9 mouse cellular contexts compared by ENCODE assay signal in the genomic region with DNA sequence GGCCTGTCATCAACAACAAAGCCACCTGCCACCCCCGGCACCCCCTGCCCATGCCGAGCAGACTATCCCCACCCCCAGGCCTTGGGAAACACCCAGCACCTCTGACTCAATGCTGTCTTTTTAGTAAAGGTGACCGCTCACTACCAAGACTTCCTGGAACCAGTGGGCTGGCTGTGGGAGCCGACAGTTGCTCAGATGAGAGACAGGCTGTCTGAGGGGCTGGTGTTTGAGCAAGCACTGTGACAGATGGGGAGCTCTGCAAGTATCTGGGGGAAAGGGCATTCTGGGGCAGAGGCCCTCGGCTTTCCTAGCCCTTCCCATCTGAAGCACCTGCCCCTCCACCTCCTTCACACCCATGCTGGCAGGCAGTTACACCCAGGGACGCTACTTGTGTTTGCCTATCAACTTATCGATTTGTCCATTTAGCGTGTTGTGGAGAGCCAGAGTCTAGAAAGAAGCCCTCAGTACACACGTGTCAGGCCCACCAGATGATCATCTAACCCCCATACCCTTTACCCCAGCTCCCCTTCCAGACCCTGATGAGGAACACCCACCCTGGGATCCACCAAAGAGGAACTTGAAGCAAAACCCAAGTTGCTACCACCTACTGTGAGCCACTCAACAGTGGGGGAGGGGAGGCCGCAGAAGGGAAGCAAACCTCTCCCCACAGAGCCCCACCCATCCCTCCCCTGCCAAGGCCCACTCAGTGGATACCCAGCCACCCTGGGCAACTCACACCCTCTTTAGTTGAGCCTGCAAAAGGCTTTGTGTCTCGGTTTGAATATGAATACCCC. TPM values are rescaled to one million over a fixed set of nuclear protein-coding genes. Genes with fewer than 3 reads are reported as not detected.
DNase-seq lines count a peak whose midpoint lies in the region; ATAC-seq and TF ChIP-seq lines count a peak whose summit lies in the region.
"Had no signal": no experiment of that assay in that cellular context is flagged by ENCODE, and none has a peak within 500 bp of the region (broad histone marks: within the 10 kb centered on the region; RNA-seq: fewer than 3 reads in every experiment).

No protein-coding gene starts in this region.

- no peak overlapping the region for H3K4me2 ChIP-seq in heart, embryonic 13.5 days
- H3K4me2 ChIP-seq in embryonic facial prominence, embryonic 12.5 days (replicated peaks) = no peak overlapping the region
- no peak overlapping the region for H3K4me2 ChIP-seq in limb, embryonic 14.5 days (replicated peaks; ENCODE audit: low read depth, low read length, severe bottlenecking)
- 0 out of 2 replicates have a peak overlapping the region, but pooled peaks have one; percentile 8 for H3K4me2 ChIP-seq in midbrain, embryonic 16.5 days (ENCODE audit: low read length)

- no peak for TF ChIP-seq POLR2A in limb, embryonic 14.5 days (IDR thresholded peaks at IDR 0.05; ENCODE audit: borderline replicate concordance, extremely low read depth, insufficient read depth, insufficient read length)

- H3K4me3 ChIP-seq in heart, embryonic 13.5 days = no peak overlapping the region
- no peak overlapping the region for H3K4me3 ChIP-seq in embryonic facial prominence, embryonic 12.5 days
- no peak overlapping the region for H3K4me3 ChIP-seq in limb, embryonic 14.5 days (replicated peaks; ENCODE audit: low read length)
- H3K4me3 ChIP-seq in midbrain, embryonic 16.5 days (ENCODE audit: low read depth, low read length) = no peak overlapping the region

- no peak for ATAC-seq in heart, embryonic 13.5 days (ENCODE audit: extremely low read depth, insufficient number of reproducible peaks, low FRiP score, low TSS enrichment)
- ATAC-seq in embryonic facial prominence, embryonic 12.5 days (ENCODE audit: insufficient number of reproducible peaks, insufficient read depth, low FRiP score, low TSS enrichment) = no peak
- 0 out of 2 replicates have a peak, but pooled peaks have one; percentile 6 for ATAC-seq in limb, embryonic 14.5 days (ENCODE audit: low FRiP score, low read depth)
- no peak for ATAC-seq in midbrain, embryonic 16.5 days
- ATAC-seq: Patski had no signal

- no peaks in the 10 kb centered on the region for H3K36me3 ChIP-seq in heart, embryonic 13.5 days
- H3K36me3 ChIP-seq in embryonic facial prominence, embryonic 12.5 days = no peaks in the 10 kb centered on the region
- no peaks in the 10 kb centered on the region for H3K36me3 ChIP-seq in limb, embryonic 14.5 days (ENCODE audit: control insufficient read depth, insufficient read depth, low read length)
- no peaks in the 10 kb centered on the region for H3K36me3 ChIP-seq in midbrain, embryonic 16.5 days (ENCODE audit: control insufficient read depth, insufficient read depth, low read length)

- DNase-seq in heart, postnatal 36 days = no peak
- DNase-seq in limb, embryonic 14.5 days (ENCODE audit: low spot score) = no peak
- peak; percentile 63 to 78 for DNase-seq in thymus, postnatal 36 days
- no peak for DNase-seq in ovary, postnatal 14 days (ENCODE audit: low spot score)
- DNase-seq in frontal cortex, postnatal 36 days (ENCODE audit: low spot score in 2 of 2) = no peak

- H3K9me3 ChIP-seq in heart, embryonic 13.5 days = no peaks in the 10 kb centered on the region
- H3K9me3 ChIP-seq in embryonic facial prominence, embryonic 12.5 days = no peaks in the 10 kb centered on the region
- H3K9me3 ChIP-seq in limb, embryonic 14.5 days (ENCODE audit: control insufficient read depth, low read length) = no peaks in the 10 kb centered on the region
- H3K9me3 ChIP-seq in midbrain, embryonic 16.5 days (replicated peaks; ENCODE audit: control insufficient read depth, low read length, poor library complexity, severe bottlenecking) = no peaks in the 10 kb centered on the region

- H3K27ac ChIP-seq in heart, embryonic 13.5 days (replicated peaks) = peak overlapping the region; percentile 66
- 0 out of 2 replicates have a peak overlapping the region, but pooled peaks have one; percentile 8 for H3K27ac ChIP-seq in embryonic facial prominence, embryonic 12.5 days
- no peak overlapping the region for H3K27ac ChIP-seq in limb, embryonic 14.5 days (replicated peaks; ENCODE audit: low read depth, low read length)
- H3K27ac ChIP-seq in midbrain, embryonic 16.5 days (ENCODE audit: low read length) = no peak overlapping the region

- 42% methylated on average over 11 of the region's 11 CpGs for WGBS in heart, embryonic 13.5 days
- 67% methylated on average over 11 of the region's 11 CpGs for WGBS in embryonic facial prominence, embryonic 12.5 days
- WGBS in limb, embryonic 14.5 days = 49% methylated on average over 11 of the region's 11 CpGs
- 59% methylated on average over 11 of the region's 11 CpGs for WGBS in midbrain, embryonic 16.5 days

- H3K9ac ChIP-seq in heart, embryonic 13.5 days = no peak overlapping the region
- no peak overlapping the region for H3K9ac ChIP-seq in embryonic facial prominence, embryonic 12.5 days
- H3K9ac ChIP-seq in limb, embryonic 14.5 days (ENCODE audit: low read depth, low read length, severe bottlenecking) = no peak overlapping the region
- no peak overlapping the region; the same call in 1 of the 2 replicates for H3K9ac ChIP-seq in midbrain, embryonic 16.5 days (ENCODE audit: low read depth, low read length)

- peaks cover 45% of the 10 kb centered on the region for H3K4me1 ChIP-seq in heart, embryonic 13.5 days
- H3K4me1 ChIP-seq in embryonic facial prominence, embryonic 12.5 days = peaks cover 19% of the 10 kb centered on the region
- peaks cover 6% of the 10 kb centered on the region; the same call in 1 of the 2 replicates for H3K4me1 ChIP-seq in limb, embryonic 14.5 days (ENCODE audit: control insufficient read depth, insufficient read depth, low read length)
- peaks cover 14% of the 10 kb centered on the region; the same call in 1 of the 2 replicates for H3K4me1 ChIP-seq in midbrain, embryonic 16.5 days (ENCODE audit: control insufficient read depth, insufficient read depth, low read length)

- intact Hi-C loops in heart, postnatal 36 days (cut with DNase I) = no loop called here

- H3K27me3 ChIP-seq in heart, embryonic 13.5 days (replicated peaks) = no peaks in the 10 kb centered on the region
- H3K27me3 ChIP-seq in embryonic facial prominence, embryonic 12.5 days = no peaks in the 10 kb centered on the region
- H3K27me3 ChIP-seq in limb, embryonic 14.5 days (ENCODE audit: control insufficient read depth, insufficient read depth, low read length) = no peaks in the 10 kb centered on the region
- no peaks in the 10 kb centered on the region for H3K27me3 ChIP-seq in midbrain, embryonic 16.5 days (ENCODE audit: control insufficient read depth, insufficient read depth, low read depth, low read length)
- H3K27me3 ChIP-seq: Patski had no signal

RNA-seq across cellular contexts. Expression of gene Prex1, which starts 57.7 kb away (rescaled TPM):
- 8.3 and 8.7 TPM in 2 replicates for polyA plus RNA-seq in heart, embryonic 13.5 days (2015; fragmentation: Nextera tagmentation; extraction: Ambion mirVana)
- total RNA-seq in heart, postnatal 36 days (2021) = 1 to 10 TPM; 5.7 to 6.1 TPM
- 36.2 and 41.5 TPM in 2 replicates for polyA plus RNA-seq in embryonic facial prominence, embryonic 12.5 days (2016; fragmentation: Nextera tagmentation; extraction: Ambion mirVana)
- 27.9 and 38.5 TPM in 2 replicates for polyA plus RNA-seq in limb, embryonic 14.5 days (2012; rRNA removed)
- polyA plus RNA-seq in limb, embryonic 14.5 days (2014; fragmentation: Nextera tagmentation; extraction: Ambion mirVana) = 20.1 and 21.1 TPM in 2 replicates
- polyA plus RNA-seq in midbrain, embryonic 16.5 days (2015; fragmentation: Nextera tagmentation; extraction: Ambion mirVana) = 19.3 and 22.0 TPM in 2 replicates

Comparison
In these comparisons a context has a peak if more than half of its experiments do, and no peak if none do; other contexts are left out.
1. H3K27ac ChIP-seq: peak in heart, embryonic 13.5 days (single experiment) and embryonic facial prominence, embryonic 12.5 days (single experiment); none in limb, embryonic 14.5 days (single experiment) and midbrain, embryonic 16.5 days (single experiment).
2. DNase-seq: peak in thymus, postnatal 36 days (2 of 2); none in heart, postnatal 36 days (0 of 2), limb, embryonic 14.5 days (single experiment), ovary, postnatal 14 days (single experiment) and frontal cortex, postnatal 36 days (0 of 2).